Mouse (Mus musculus) heart, adult 18-20 months (tissue): Measurements from ENCODE around the gene Olfr968. TPM values are rescaled to one million over a fixed set of nuclear protein-coding genes. Genes with fewer than 3 reads are reported as not detected.

ENCODE experiments used
- DNase-seq, 2 experiments: peaks; one replicate each; pipeline ENCODE4 v3.0.0; 2021 to 2022; ENCODE audit warnings: mixed read lengths in 1 of 2
- long read RNA-seq, 2 experiments: library from polyadenylated mRNA; stranded (forward); transcript quantifications; one replicate each; pipeline ENCODE4 v2.0.0; 2021
- total RNA-seq, 2 experiments: library from RNA; stranded (reverse); gene quantifications; 2 replicates each; pipeline ENCODE4 v1.2.3; 2021

Gene Olfr968
- total RNA-seq = not detected
- long read RNA-seq, experiment 1 = 0 reads
- long read RNA-seq, experiment 2 = 0 reads

- DNase-seq = no peak
Observed at GRCm38 (mm10) chr9:39783153-39783552, at the start of gene Olfr968. TSS of gene Olfr968 (minus strand) at chr9:39783253.

- no peak for DNase-seq
Observed at GRCm38 (mm10) chr9:39808560-39808959, 25.5 kb upstream of the Olfr968 start, which contains the start of gene Olfr970. TSS of gene Olfr970 (plus strand) at chr9:39808860.

- no peak for DNase-seq
Observed at GRCm38 (mm10) chr9:39790558-39790957, 7.5 kb upstream of the Olfr968 start, which contains the start of gene Olfr969. TSS of gene Olfr969 (plus strand) at chr9:39790945.

DNA sequence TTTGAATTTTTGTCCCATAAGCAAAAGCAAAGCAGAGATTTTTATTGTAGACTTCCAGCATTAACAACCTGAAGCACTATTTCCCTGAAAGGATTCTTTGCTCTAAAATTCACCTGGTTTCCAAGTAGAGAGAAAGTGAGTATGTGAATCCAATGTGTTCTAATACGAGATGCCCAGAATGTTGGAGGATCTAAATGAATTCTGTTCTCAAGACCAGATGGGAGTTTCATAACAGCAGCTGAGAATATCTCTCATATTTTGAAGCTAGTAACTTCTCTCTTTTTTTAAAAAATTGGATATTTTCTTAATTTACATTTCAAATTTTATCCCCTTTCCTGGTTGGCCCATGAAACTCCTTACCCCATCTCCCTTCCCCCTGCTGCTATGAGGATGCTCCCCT lies 36.6 kb downstream of the Olfr968 start:
- DNase-seq = no peak

DNA sequence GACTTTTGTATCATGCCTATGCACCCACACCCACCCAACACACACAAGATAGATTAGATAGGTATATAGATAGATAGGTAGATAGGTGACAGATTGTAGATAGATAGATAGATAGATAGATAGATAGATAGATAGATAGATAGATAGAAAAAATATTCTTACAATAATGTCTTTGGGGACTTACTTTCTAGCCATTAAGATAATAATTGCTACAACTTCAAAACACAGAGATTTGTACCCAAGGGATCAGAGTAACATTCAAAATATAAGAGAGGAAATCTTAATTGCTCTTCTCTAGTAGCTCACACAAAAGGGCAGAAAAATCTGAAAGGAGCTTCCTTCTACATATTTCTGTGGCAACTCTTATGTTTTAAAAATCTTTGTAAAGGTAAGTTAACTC lies 37.1 kb downstream of the Olfr968 start, which contains the start of gene Olfr967:
TSS of gene Olfr967 (plus strand) at position 301 of the 400 bp plus-strand sequence.
- DNase-seq = no peak

GRCm38 (mm10) chr9:39740741-39741140 lies 42.3 kb downstream of the Olfr968 start:
- DNase-seq = no peak

- no peak for DNase-seq
Observed at GRCm38 (mm10) chr9:39730678-39731077, 52.4 kb downstream of the Olfr968 start, which contains the start of gene Olfr150. TSS of gene Olfr150 (plus strand) at chr9:39730978.

Other genes with a start within 250 kb of the Olfr968 start
- not detected for gene Olfr958, start 229.2 kb downstream of the Olfr968 start, total RNA-seq
- gene Olfr959, start 207.7 kb downstream of the Olfr968 start, total RNA-seq = not detected
- gene AW551984, start 178.8 kb downstream of the Olfr968 start, total RNA-seq = under 1 TPM; 0.13 to 0.22 TPM
- not detected for gene Olfr148, start 172.6 kb downstream of the Olfr968 start, total RNA-seq
- not detected for gene Olfr960, start 161.9 kb downstream of the Olfr968 start, total RNA-seq
- not detected for gene Olfr961, start 138.2 kb downstream of the Olfr968 start, total RNA-seq
- gene Olfr963, start 116.0 kb downstream of the Olfr968 start, total RNA-seq = not detected
- gene Olfr149, start 76.1 kb downstream of the Olfr968 start, total RNA-seq = not detected
- gene Olfr965, start 71.9 kb downstream of the Olfr968 start, total RNA-seq = not detected
- gene Olfr150, start 52.3 kb downstream of the Olfr968 start, total RNA-seq = not detected
- gene Olfr967, start 37.0 kb downstream of the Olfr968 start, total RNA-seq = not detected
- gene Olfr969, start 7.7 kb upstream of the Olfr968 start, total RNA-seq = not detected
- not detected for gene Olfr970, start 25.6 kb upstream of the Olfr968 start, total RNA-seq
- not detected for gene Olfr971, start 53.6 kb upstream of the Olfr968 start, total RNA-seq
- gene Olfr972, start 83.2 kb upstream of the Olfr968 start, total RNA-seq = not detected
- gene Olfr229, start 124.1 kb upstream of the Olfr968 start, total RNA-seq = not detected
- gene Olfr974, start 154.2 kb upstream of the Olfr968 start, total RNA-seq = not detected
- gene Olfr975, start 168.8 kb upstream of the Olfr968 start, total RNA-seq = not detected
- not detected for gene Olfr976, start 177.9 kb upstream of the Olfr968 start, total RNA-seq
- not detected for gene Olfr978, start 208.9 kb upstream of the Olfr968 start, total RNA-seq
- not detected for gene Olfr979, start 220.2 kb upstream of the Olfr968 start, total RNA-seq
- gene Olfr980, start 226.3 kb upstream of the Olfr968 start, total RNA-seq = not detected
- gene Olfr981, start 238.2 kb upstream of the Olfr968 start, total RNA-seq = not detected